Mouse (Mus musculus): ENCODE data around the gene Pde4d. TPM values are rescaled to one million over a fixed set of nuclear protein-coding genes. Genes with fewer than 3 reads are reported as not detected.
"Not testable (repeated sequence)": the region's sequence is repeated elsewhere in the genome, so short reads cannot be mapped to it uniquely, and the experiment has no call there.

Gene Pde4d
- total RNA-seq, 2 experiments from 2014 or later = 103 to 116 TPM

- DNase-seq (ENCODE audit: low spot score in 2 of 2) = peak in 1 of 2 experiments; percentile 23
- intact Hi-C loops (cut with DNase I) = no loop called here
These were observed 316.4 kb downstream of the Pde4d start for GRCm38 (mm10) chr13:108766020-108766727.

- intact Hi-C loops (cut with DNase I) = no loop called here
- no peak for DNase-seq (ENCODE audit: low spot score in 2 of 2)
These were observed 319.8 kb downstream of the Pde4d start for GRCm38 (mm10) chr13:108769465-108770056.

- intact Hi-C loops (cut with DNase I) = no loop called here
These were observed 322.6 kb downstream of the Pde4d start for GRCm38 (mm10) chr13:108772386-108772785.

GRCm38 (mm10) chr13:108774981-108775380 lies 325.2 kb downstream of the Pde4d start:
- intact Hi-C loops (cut with DNase I) = no loop called here

More at GRCm38 (mm10) chr13:108772386-108772785, 322.6 kb downstream of the Pde4d start:
- no peak for DNase-seq (ENCODE audit: low spot score in 2 of 2)

GRCm38 (mm10) chr13:108775882-108776281 lies 326.1 kb downstream of the Pde4d start:
- DNase-seq (ENCODE audit: low spot score in 2 of 2) = no peak
- intact Hi-C loops (cut with DNase I) = no loop called here

More at GRCm38 (mm10) chr13:108774981-108775380, 325.2 kb downstream of the Pde4d start:
- DNase-seq (ENCODE audit: low spot score in 2 of 2) = no peak

GRCm38 (mm10) chr13:108797620-108798019 lies 347.9 kb downstream of the Pde4d start:
- DNase-seq (ENCODE audit: low spot score in 2 of 2); intact Hi-C loops (cut with DNase I): not testable (repeated sequence)

- intact Hi-C loops (cut with DNase I) = no loop called here
- no peak for DNase-seq (ENCODE audit: low spot score in 2 of 2)
These were observed 359.4 kb downstream of the Pde4d start for GRCm38 (mm10) chr13:108809191-108809590.

- intact Hi-C loops (cut with DNase I) = loop anchor here (10.0 kb wide), 1 partner anchor 392 kb away; no protein-coding TSS in a partner anchor
- DNase-seq (ENCODE audit: low spot score in 2 of 2) = peak; percentile 30 to 52
These were observed 363.2 kb downstream of the Pde4d start for GRCm38 (mm10) chr13:108812956-108813355.

GRCm38 (mm10) chr13:108819846-108820408 lies 370.2 kb downstream of the Pde4d start:
- no peak for DNase-seq (ENCODE audit: low spot score in 2 of 2)
- intact Hi-C loops (cut with DNase I) = loop anchor here (10.0 kb wide), 1 partner anchor 385 kb away; no protein-coding TSS in a partner anchor

GRCm38 (mm10) chr13:108820487-108820886 lies 370.7 kb downstream of the Pde4d start:
- intact Hi-C loops (cut with DNase I) = no loop called here
- no peak for DNase-seq (ENCODE audit: low spot score in 2 of 2)

GRCm38 (mm10) chr13:108821270-108821669 lies 371.5 kb downstream of the Pde4d start:
- DNase-seq (ENCODE audit: low spot score in 2 of 2) = no peak
- intact Hi-C loops (cut with DNase I) = no loop called here

- DNase-seq (ENCODE audit: low spot score in 2 of 2) = no peak
- intact Hi-C loops (cut with DNase I) = no loop called here
These were observed 375.0 kb downstream of the Pde4d start for GRCm38 (mm10) chr13:108824638-108825310.

GRCm38 (mm10) chr13:108825501-108825900 lies 375.8 kb downstream of the Pde4d start:
- intact Hi-C loops (cut with DNase I) = no loop called here
- DNase-seq (ENCODE audit: low spot score in 2 of 2) = no peak

- intact Hi-C loops (cut with DNase I) = no loop called here
- no peak for DNase-seq (ENCODE audit: low spot score in 2 of 2)
These were observed 384.4 kb downstream of the Pde4d start for GRCm38 (mm10) chr13:108834197-108834596.

- DNase-seq (ENCODE audit: low spot score in 2 of 2) = no peak
- intact Hi-C loops (cut with DNase I) = no loop called here
These were observed 386.6 kb downstream of the Pde4d start for GRCm38 (mm10) chr13:108836314-108836713.

GRCm38 (mm10) chr13:108839142-108839541 lies 389.4 kb downstream of the Pde4d start:
- intact Hi-C loops (cut with DNase I) = no loop called here
- DNase-seq (ENCODE audit: low spot score in 2 of 2) = no peak

- intact Hi-C loops (cut with DNase I) = no loop called here
- DNase-seq (ENCODE audit: low spot score in 2 of 2) = no peak
These were observed 404.3 kb downstream of the Pde4d start for GRCm38 (mm10) chr13:108854090-108854489.

GRCm38 (mm10) chr13:108856776-108857435 lies 407.2 kb downstream of the Pde4d start:
- DNase-seq (ENCODE audit: low spot score in 2 of 2) = no peak
- intact Hi-C loops (cut with DNase I) = no loop called here

GRCm38 (mm10) chr13:108859336-108859735 lies 409.6 kb downstream of the Pde4d start:
- DNase-seq (ENCODE audit: low spot score in 2 of 2) = no peak
- intact Hi-C loops (cut with DNase I) = no loop called here
